23 mouse cellular contexts compared by ENCODE assay signal in genomic region chr3:40546621-40547020, GRCm38 (mm10). TPM values are rescaled to one million over a fixed set of nuclear protein-coding genes. Genes with fewer than 3 reads are reported as not detected.
DNase-seq lines count a peak whose midpoint lies in the region; ATAC-seq and TF ChIP-seq lines count a peak whose summit lies in the region.
"Had no signal": no experiment of that assay in that cellular context is flagged by ENCODE, and none has a peak within 500 bp of the region (broad histone marks: within the 10 kb centered on the region; RNA-seq: fewer than 3 reads in every experiment).

No protein-coding gene starts in this region.

- peak; percentile 54 for TF ChIP-seq EP300 in CH12.LX (IDR thresholded peaks at IDR 0.05; ENCODE audit: low read length)

- H3K4me3 ChIP-seq in CH12.LX (replicated peaks in 1 of 3; ENCODE audit: low read depth in 2 of 3, low read length in 2 of 3, poor library complexity in 1 of 3): peak overlapping the region in 1 of 3 experiments; percentile 19
- H3K4me3 ChIP-seq in forebrain, embryonic 10.5 days: no peak overlapping the region

- no peak for TF ChIP-seq RAD21 in CH12.LX (IDR thresholded peaks at IDR 0.05; ENCODE audit: low read depth, low read length)

- H3K9ac ChIP-seq in CH12.LX (ENCODE audit: insufficient read depth, low read depth): no peak overlapping the region

- in situ Hi-C loops in CH12.LX (cut with MboI; ENCODE audit: low pct_ligation_motif_present, low pct_unique_long_range_greater_than_20kb, low sequenced_read_pairs): no loop called here

- H3K27ac ChIP-seq in CH12.LX (ENCODE audit: insufficient read depth, low read depth): no peak overlapping the region
- no peak overlapping the region for H3K27ac ChIP-seq in forebrain, embryonic 10.5 days

- H3K9me3 ChIP-seq in CH12.LX (replicated peaks; ENCODE audit: low read length): no peaks in the 10 kb centered on the region
- no peaks in the 10 kb centered on the region for H3K9me3 ChIP-seq in forebrain, embryonic 10.5 days
- H3K9me3 ChIP-seq: G1E had no signal

- ATAC-seq in megakaryocyte, adult 5-6 weeks (ENCODE audit: poor library complexity, severe bottlenecking): 0 out of 2 replicates have a peak, but pooled peaks have one; percentile 33
- ATAC-seq: activated CD4-positive, CD25-positive, alpha-beta regulatory T cell, adult 4 months; CD4-positive, CD25-positive, alpha-beta regulatory T cell, adult 4 months; Patski had no signal

- no peaks in the 10 kb centered on the region for H3K27me3 ChIP-seq in CH12.LX (replicated peaks)
- no peaks in the 10 kb centered on the region for H3K27me3 ChIP-seq in forebrain, embryonic 10.5 days (ENCODE audit: poor library complexity, severe bottlenecking)
- H3K27me3 ChIP-seq: Patski had no signal

- intact Hi-C loops in heart, postnatal 14 days (cut with DNase I): no loop called here

- no peak for TF ChIP-seq POLR2A in CH12.LX (IDR thresholded peaks at IDR 0.05; ENCODE audit: low read depth, low read length)

- peaks cover 12 to 37% of the 10 kb centered on the region in 2 experiments for H3K4me1 ChIP-seq in CH12.LX (ENCODE audit: control insufficient read depth in 1 of 2, insufficient read depth in 2 of 2)
- 0 out of 2 replicates have a peak, but pooled peaks cover 8% of the 10 kb centered on the region for H3K4me1 ChIP-seq in forebrain, embryonic 10.5 days

- TF ChIP-seq CTCF in CH12.LX (conservative IDR thresholded peaks at IDR 0.05 in 1 of 2, IDR thresholded peaks at IDR 0.05 in 1 of 2; ENCODE audit: low read depth in 2 of 2, low read length in 2 of 2): no peak

- no peaks in the 10 kb centered on the region for H3K36me3 ChIP-seq in CH12.LX (replicated peaks in 1 of 2; ENCODE audit: control insufficient read depth in 1 of 2, insufficient read depth in 1 of 2, low read length in 1 of 2)
- peaks cover 20% of the 10 kb centered on the region for H3K36me3 ChIP-seq in forebrain, embryonic 10.5 days (replicated peaks)

- WGBS in forebrain, embryonic 10.5 days: 85% methylated on average over 4 of the region's 4 CpGs

- H3K4me2 ChIP-seq in CH12.LX (ENCODE audit: insufficient read depth, low read depth, poor library complexity, severe bottlenecking): peak overlapping the region; percentile 11; the same call in 1 of the 2 replicates

- H3K79me2 ChIP-seq in CH12.LX (replicated peaks; ENCODE audit: control insufficient read depth, extremely low read depth, insufficient read depth, poor library complexity, severe bottlenecking): no peaks in the 10 kb centered on the region

- peak; percentile 73 for DNase-seq in heart, adult 11 months
- DNase-seq in heart, postnatal 14 days: no peak
- DNase-seq in A20 (ENCODE audit: low read depth, low spot score) (peak; percentile 74), CH12.LX (ENCODE audit: extremely low read depth) (peak; percentile 69)
- DNase-seq in forebrain, embryonic 10.5 days (ENCODE audit: extremely low spot score, low spot score): no peak
- no peak for DNase-seq in retina, embryonic 14.5 days (ENCODE audit: low spot score)
- no peak for DNase-seq in ovary, postnatal 10 days (ENCODE audit: low spot score)
- DNase-seq: adrenal gland, adult 2 months; adrenal gland, adult 8-10 months; adrenal gland, postnatal 10 days; adrenal gland, postnatal 14 days; adrenal gland, postnatal 25 days; adrenal gland, postnatal 36 days; B cell, adult 2 months; cerebellum, adult 11 months; cerebellum, adult 11-12 months; cerebellum, adult 18-20 months; cerebellum, adult 2 months had no signal

- dilution Hi-C loops in CH12.LX (cut with MboI; ENCODE audit: extremely low pct_ligation_motif_present, extremely low pct_unique_long_range_greater_than_20kb, low sequenced_read_pairs): no loop called here

TF ChIP-seq in CH12.LX, 34 proteins besides CTCF, POLR2A, EP300 and RAD21:
- TF ChIP-seq CHD2 (IDR thresholded peaks at IDR 0.05; ENCODE audit: low read length) (no peak), POLR2AphosphoS2 (IDR thresholded peaks at IDR 0.05; ENCODE audit: low read depth, low read length) (no peak), ZNF384 (IDR thresholded peaks at IDR 0.05; ENCODE audit: low read depth, low read length) (no peak), ETS1 (conservative IDR thresholded peaks at IDR 0.05; ENCODE audit: low read depth, low read length) (no peak), MAZ (IDR thresholded peaks at IDR 0.05; ENCODE audit: low read depth, low read length) (no peak), IRF4 (IDR thresholded peaks at IDR 0.05; ENCODE audit: low read depth, low read length) (peak; percentile 85), ZMIZ1 (IDR thresholded peaks at IDR 0.05; ENCODE audit: low read depth, low read length) (no peak), HCFC1 (IDR thresholded peaks at IDR 0.05; ENCODE audit: low read depth, low read length) (no peak), MAFK (IDR thresholded peaks at IDR 0.05; ENCODE audit: insufficient replicate concordance, low read length) (no peak), NELFE (IDR thresholded peaks at IDR 0.05; ENCODE audit: low read depth, low read length) (no peak), TCF12 (IDR thresholded peaks at IDR 0.05; ENCODE audit: low read depth, low read length) (peak; percentile 37; the same call in 1 of the 2 replicates), KAT2A (IDR thresholded peaks at IDR 0.05; ENCODE audit: insufficient replicate concordance, low read length) (no peak), MXI1 (IDR thresholded peaks at IDR 0.05; ENCODE audit: low read depth, low read length) (no peak), USF1 (IDR thresholded peaks at IDR 0.05; ENCODE audit: low read depth, low read length) (no peak), GABPA (IDR thresholded peaks at IDR 0.05; ENCODE audit: insufficient replicate concordance, low read depth, low read length) (no peak), TBP (conservative IDR thresholded peaks at IDR 0.05; ENCODE audit: low read depth, low read length) (no peak), SIN3A (IDR thresholded peaks at IDR 0.05; ENCODE audit: low read length) (no peak), CHD1 (IDR thresholded peaks at IDR 0.05; ENCODE audit: low read depth, low read length) (no peak), JUND (conservative IDR thresholded peaks at IDR 0.05; ENCODE audit: low read depth, low read length) (no peak), UBTF (IDR thresholded peaks at IDR 0.05; ENCODE audit: low read depth, low read length) (no peak), MYC (IDR thresholded peaks at IDR 0.05; ENCODE audit: low read depth, low read length) (peak; percentile 63; the same call in 1 of the 2 replicates), JUN (IDR thresholded peaks at IDR 0.05; ENCODE audit: insufficient read depth, low read depth, low read length) (no peak), SMC3 (IDR thresholded peaks at IDR 0.05; ENCODE audit: low read depth, low read length) (no peak), ELF1 (IDR thresholded peaks at IDR 0.05; ENCODE audit: low read depth, low read length) (no peak), BHLHE40 (IDR thresholded peaks at IDR 0.05; ENCODE audit: low read depth, low read length) (peak; percentile 48; the same call in 1 of the 2 replicates), NRF1 (IDR thresholded peaks at IDR 0.05; ENCODE audit: low read depth, low read length) (no peak), PAX5 (IDR thresholded peaks at IDR 0.05; ENCODE audit: low read length) (no peak), MEF2A (IDR thresholded peaks at IDR 0.05; ENCODE audit: borderline replicate concordance, low read depth, low read length) (peak; percentile 47; the same call in 1 of the 2 replicates), RCOR1 (conservative IDR thresholded peaks at IDR 0.05; ENCODE audit: low read depth, low read length) (no peak), MAX (IDR thresholded peaks at IDR 0.05; ENCODE audit: low read length) (no peak), ZKSCAN1 (IDR thresholded peaks at IDR 0.05; ENCODE audit: borderline replicate concordance, low read depth, low read length) (no peak), ZC3H11A (IDR thresholded peaks at IDR 0.05; ENCODE audit: low read depth, low read length) (no peak), USF2 (conservative IDR thresholded peaks at IDR 0.05; ENCODE audit: low read depth, low read length) (no peak), E2F4 (IDR thresholded peaks at IDR 0.05; ENCODE audit: insufficient replicate concordance, low read depth, low read length) (no peak)

RNA-seq across cellular contexts. Expression of gene Intu, which starts 15.5 kb away (rescaled TPM):
- total RNA-seq in heart, postnatal 14 days (2021): 10 to 100 TPM; 11.9 to 12.4 TPM
- total RNA-seq in CH12.LX (2012; rRNA removed): not detected in 2 replicates
- not detected in 2 replicates for total RNA-seq in CH12.LX (2014; rRNA removed)
- not detected in 2 replicates for polyA plus RNA-seq in CH12.LX (2012; ENCODE audit: insufficient read length, low read depth)
- total RNA-seq in megakaryocyte, adult 5-6 weeks (2015): 0.56 and 1.4 TPM in 2 replicates
- 0.61 and 0.73 TPM in 2 replicates for total RNA-seq in megakaryocyte, adult 5-6 weeks (2017)
- 8.0 and 9.4 TPM in 2 replicates for polyA plus RNA-seq in forebrain, embryonic 10.5 days (2016; fragmentation: Nextera tagmentation; extraction: Ambion mirVana)

Comparison
In these comparisons a context has a peak if more than half of its experiments do, and no peak if none do; other contexts are left out.
1. DNase-seq: peak in heart, adult 11 months (single experiment), A20 (single experiment) and CH12.LX (single experiment); none in heart, postnatal 14 days (0 of 2), forebrain, embryonic 10.5 days (single experiment), retina, embryonic 14.5 days (single experiment) and ovary, postnatal 10 days (single experiment).
2. RNA of gene Intu, which starts 15.5 kb away (total RNA-seq): 11.9 to 12.4 TPM in heart, postnatal 14 days; 0.56 to 1.4 TPM in megakaryocyte, adult 5-6 weeks and not detected in CH12.LX; every median in the first group is over 4 times any median in the second.